Mouse (Mus musculus) erythroblast, adult 5-6 weeks (primary cell): Measurements from ENCODE around the gene Capn3. TPM values are rescaled to one million over a fixed set of nuclear protein-coding genes. Genes with fewer than 3 reads are reported as not detected.
A peak's percentile ranks its signal among the peaks of the same experiment; 100 is the strongest.

Experiments used
- ATAC-seq: replicated peaks from 2 replicates; pipeline ENCODE4 v1.8.0; 2016; ENCODE audit warnings: moderate number of reproducible peaks, mild to moderate bottlenecking, moderate TSS enrichment, inconsistent platforms; ENCODE audit not compliant: poor library complexity, low FRiP score, severe bottlenecking
- total RNA-seq, 2 experiments: library from RNA; stranded (forward) in 1 of 2; stranded (reverse) in 1 of 2; fragments of 150-400 nt in 1 of 2; fragments of 200-764, 138-1000 nt in 1 of 2; gene quantifications; 2 replicates each; pipeline versions ENCODE4 v1.2.3 to v1.2.4; 2015 to 2017; ENCODE audit warnings: low replicate concordance in 2 of 2

The Capn3 gene
- total RNA-seq, 2 experiments from 2014 or later = 0.51 TPM; not detected in 1

GRCm38 (mm10) chr2:120476277-120477087 lies 20.7 kb downstream of the Capn3 start:
- ATAC-seq = no peak

DNA sequence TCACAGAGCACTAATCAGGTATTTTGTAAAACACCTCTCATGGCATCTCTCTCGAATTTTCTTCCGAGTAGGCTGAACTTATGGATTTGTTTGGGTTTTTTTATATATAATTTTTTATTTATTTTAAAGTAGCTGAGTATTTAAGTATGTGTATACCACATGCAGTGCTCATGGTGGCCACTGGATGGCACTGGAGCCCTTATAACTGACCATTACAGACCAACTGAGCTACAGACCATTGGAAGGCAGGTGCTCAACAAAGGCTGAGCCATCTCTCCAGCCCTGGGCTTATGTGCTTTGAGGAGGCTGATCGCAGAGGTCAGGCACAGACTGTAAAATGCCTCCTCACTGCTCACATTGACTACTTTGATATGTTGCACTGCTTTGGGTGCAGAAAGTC lies 22.8 kb downstream of the Capn3 start:
- ATAC-seq = peak; percentile 75

DNA sequence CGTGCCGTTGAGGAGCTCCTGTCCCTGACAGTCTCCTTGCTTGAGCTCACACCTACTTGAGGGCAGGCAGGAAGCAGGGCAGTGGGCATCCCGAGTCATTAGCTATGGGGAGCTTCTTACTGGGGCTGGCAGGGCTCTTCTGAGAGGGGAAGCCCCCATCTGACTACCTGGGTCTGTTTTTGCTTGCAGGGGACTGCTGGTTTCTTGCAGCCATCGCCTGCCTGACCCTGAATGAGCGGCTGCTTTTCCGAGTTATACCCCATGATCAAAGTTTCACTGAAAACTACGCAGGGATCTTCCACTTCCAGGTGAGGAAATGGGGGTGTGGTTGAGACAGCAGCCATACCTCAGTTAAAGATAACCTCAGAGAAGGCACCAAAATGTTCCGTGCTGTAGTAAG lies 26.1 kb downstream of the Capn3 start:
- ATAC-seq = no peak

DNA sequence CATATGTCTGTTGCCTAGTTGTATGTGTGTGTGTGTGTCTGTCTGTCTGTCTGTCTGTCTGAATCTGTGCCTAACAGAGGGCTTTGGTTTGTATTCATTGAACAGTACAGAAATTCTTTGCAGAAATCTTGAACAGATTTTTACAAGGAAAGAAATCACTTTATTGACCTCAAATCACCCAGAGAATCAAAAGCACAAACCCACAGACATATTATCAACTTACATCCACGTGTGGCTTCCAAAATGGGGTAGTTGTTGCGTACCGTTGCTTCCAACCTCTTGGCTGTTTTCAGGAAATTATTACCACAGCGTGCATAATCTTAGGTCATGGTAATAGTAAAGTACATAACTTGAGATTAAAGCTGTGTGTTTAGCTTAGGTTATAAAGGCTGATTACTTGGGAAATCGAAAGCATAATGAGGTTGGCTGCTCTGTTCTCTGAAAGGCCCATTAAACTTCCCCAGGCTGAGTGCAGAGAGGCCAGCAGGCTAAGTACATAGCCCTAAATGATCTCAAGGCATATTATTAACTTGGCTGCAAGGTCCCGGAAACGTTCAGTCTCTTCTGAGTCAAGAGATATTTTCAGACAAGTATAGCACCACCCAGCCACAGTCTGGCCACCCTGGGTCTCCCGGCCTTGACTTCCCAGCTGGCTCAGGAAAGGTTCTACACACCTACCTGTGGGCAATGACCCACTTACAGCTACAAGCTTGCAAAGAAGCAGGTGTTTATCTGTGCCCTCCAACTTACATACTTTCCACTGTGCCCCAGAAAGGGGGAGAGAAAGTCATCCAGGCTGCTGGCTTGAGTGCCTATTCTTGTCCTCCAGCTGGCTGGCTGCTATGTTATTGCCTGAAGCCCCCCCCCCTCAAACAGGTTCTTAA lies 26.9 kb downstream of the Capn3 start:
- no peak for ATAC-seq

DNA sequence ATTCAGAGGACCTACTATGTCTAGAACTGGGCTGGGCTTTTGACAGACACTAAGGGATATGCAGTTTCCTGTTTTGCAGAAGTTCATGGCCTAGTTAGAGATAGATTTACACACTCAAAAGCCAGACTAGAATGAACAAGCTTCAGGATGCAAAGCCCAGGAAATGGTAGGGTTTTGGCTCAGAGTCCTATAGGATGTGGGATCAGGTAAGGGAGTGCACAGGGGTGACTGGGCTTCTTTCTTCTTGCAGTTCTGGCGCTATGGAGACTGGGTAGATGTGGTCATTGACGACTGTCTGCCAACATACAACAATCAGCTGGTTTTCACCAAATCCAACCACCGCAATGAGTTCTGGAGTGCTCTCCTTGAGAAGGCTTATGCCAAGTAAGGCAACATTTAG lies 28.4 kb downstream of the Capn3 start:
- ATAC-seq = no peak

DNA sequence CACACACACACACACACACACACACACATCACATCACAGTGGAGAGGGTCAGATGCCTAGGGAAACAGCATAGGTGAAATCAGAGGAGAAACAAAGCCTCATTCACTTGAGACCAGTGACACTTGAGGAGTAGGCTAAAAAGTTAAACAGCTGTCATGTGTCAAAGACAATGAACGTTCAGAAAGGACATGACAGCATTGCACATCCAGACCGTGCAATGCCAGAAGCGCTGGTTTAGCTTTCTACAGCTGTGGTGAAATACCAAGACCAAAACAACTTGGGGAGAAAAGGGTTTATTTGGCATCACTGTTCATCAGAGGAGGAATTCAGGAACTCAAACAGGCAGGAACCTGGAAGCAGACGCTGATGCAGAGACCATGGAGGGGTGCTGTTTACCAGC lies 37.4 kb downstream of the Capn3 start:
- ATAC-seq = no peak

DNA sequence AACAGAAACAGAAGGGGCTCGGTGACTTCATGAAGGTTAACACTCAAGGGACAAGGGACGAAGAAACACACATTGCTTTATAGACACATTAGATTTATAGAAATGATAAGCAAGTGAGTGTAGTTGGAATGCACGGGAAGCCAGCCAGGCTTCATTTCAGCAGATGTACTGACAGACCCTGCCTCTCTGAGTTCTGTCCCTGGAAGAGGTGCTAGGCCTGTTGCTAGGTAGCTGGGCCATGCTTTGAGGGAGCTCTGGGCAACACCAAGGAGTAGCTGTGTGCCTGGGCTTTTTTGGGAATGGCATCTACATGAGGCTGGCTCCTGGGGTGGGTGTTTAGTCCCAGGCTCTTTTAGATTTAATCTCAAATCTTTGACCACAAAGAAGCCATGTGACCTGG lies 40.7 kb downstream of the Capn3 start:
- ATAC-seq = no peak

GRCm38 (mm10) chr2:120499971-120500471 lies 44.2 kb downstream of the Capn3 start:
- ATAC-seq = no peak

DNA sequence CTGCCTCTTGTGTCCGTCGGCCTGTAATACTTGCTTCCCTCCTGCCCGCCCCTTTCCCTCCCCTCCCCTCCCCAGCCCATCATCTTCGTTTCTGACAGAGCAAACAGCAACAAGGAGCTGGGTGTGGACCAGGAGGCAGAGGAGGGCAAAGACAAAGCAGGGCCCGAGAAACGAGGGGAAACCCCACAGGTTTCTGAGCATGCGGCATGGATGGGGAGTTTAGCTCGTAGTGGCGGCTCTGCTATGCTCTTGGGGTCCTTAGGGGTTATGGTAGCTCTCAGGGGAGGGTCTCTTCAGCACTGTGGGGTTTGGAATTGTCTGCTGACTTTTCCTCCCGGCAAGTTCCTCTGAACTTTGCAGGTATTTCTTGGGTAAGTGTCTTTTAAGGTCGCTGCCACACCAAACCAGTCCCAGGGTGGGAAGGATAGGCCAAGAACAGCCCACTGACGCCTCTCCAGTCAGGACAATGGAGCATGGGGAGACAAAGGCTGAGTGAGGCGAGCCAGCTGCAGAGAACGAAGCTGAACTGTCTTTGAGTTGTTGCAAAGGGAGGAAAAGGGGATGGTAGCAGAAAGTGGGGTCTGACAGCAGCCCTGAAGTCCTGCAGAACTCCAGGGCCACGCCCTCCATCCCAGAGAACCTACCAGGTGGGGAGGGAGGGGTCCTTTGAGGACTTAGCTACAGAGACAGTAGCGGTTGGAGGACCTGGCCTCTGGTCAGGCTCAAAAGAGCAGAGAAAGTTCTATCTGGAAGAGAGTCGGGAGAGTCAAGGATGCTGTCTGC lies 45.5 kb downstream of the Capn3 start:
- no peak for ATAC-seq

- ATAC-seq = no peak
Observed at GRCm38 (mm10) chr2:120501931-120502604, 46.2 kb downstream of the Capn3 start.

DNA sequence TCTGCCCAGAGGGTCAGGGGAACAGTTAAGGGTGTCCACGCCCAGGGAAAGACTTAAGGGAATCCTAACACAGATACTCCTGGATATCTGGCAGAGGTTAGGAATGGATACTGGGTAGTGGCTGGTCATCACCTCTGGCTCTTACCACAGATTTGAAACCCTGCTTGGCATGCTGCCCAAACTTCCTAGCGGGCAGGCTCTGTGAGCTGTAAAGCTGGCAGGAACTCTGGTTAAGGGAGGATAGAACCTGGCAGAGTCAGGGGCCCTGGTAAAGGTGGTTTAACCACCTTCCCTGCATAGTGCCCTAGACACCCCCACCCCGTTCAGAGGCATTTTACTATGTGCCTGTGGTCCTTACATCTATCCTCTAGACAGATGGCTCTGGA lies 46.8 kb downstream of the Capn3 start:
- no peak for ATAC-seq

DNA sequence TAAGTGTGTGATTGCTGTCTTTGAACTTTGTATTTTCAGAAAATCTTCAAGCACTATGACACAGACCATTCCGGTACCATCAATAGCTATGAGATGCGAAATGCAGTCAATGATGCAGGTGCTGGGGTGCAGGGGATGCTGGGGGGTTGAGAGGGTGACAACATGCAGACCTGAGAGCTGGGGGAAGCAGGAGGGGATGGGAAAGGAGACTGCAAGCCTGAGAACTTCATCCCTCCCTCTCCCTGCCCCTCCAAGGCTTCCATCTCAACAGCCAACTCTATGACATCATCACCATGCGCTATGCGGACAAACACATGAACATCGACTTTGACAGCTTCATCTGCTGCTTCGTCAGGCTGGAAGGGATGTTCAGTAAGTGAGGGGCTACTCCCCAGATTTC lies 47.3 kb downstream of the Capn3 start:
- no peak for ATAC-seq

- no peak for ATAC-seq
Observed at GRCm38 (mm10) chr2:120503992-120504391, 48.2 kb downstream of the Capn3 start.

DNA sequence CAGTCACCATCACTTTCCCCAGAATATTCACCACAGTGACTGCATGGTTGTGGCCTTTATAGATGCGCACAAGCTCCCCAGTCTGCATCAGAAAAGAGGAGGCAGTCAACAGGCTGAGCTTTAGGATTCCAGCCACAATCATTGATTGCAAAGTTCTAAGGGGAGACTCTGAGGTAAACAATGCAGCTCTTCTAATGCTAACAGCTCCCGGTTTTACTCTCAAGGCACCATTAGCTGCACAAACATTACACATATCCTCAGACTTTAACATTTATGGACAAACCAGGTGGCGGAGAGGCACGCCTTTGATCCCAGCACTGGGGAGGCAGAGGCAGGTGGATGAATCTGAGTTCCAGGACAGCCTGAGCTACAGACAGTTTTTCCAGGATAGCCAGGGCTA lies 58.4 kb downstream of the Capn3 start:
- ATAC-seq = no peak

GRCm38 (mm10) chr2:120518547-120519210 lies 62.9 kb downstream of the Capn3 start:
- ATAC-seq = no peak

DNA sequence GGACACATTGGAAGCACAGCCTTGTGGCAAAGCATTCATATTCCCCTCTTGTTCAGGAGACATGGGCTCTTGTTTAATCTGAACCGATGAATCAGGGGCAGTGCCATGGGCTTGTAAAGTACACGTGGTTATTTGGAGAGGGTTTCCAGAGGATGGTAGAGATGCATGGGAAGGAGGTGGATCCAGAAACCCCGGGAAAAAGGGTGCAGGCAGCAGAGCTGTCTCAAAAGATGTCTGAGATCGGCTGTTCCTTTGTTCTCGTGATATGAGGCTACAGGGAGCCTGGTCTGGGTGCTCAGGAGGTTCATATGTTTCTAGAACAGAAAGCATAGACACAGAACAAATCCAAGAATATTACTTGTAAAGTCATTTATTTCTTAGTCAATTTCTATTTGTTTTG lies 71.0 kb downstream of the Capn3 start:
- ATAC-seq = no peak

- ATAC-seq = no peak
Observed at GRCm38 (mm10) chr2:120529531-120529930, 73.7 kb downstream of the Capn3 start.

DNA sequence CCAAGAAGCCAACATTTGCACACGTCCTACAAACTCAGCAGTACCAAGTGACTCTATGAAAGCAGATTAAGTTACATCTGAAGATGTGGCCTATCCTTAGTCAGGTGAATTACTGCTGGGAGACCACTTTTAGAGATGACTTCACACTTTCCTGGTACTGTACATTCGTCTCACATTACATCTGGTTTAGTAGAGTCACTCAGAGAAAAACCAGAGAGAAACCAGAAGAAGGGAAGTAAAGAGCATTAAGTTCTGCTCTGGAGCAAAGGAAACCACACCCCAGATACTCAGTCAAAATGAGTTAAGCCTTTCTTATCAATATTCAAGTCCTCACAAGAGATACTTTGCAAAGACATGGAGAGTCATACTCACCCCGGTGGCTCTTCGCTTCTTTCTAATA lies 75.4 kb downstream of the Capn3 start:
- ATAC-seq = no peak

- ATAC-seq = no peak
Observed at GRCm38 (mm10) chr2:120539333-120539732, 83.5 kb downstream of the Capn3 start.
